Mouse (Mus musculus) forebrain, embryonic 15.5 days (tissue): ENCODE measurements around the gene Msx3. TPM values are rescaled to one million over a fixed set of nuclear protein-coding genes. Genes with fewer than 3 reads are reported as not detected.

Source experiments
- ATAC-seq: fragments of 200-750 bp; cut with Nextera tagmentation; replicated peaks from 2 replicates; pipeline ENCODE4 v1.8.0; 2017; ENCODE audit warnings: mild to moderate bottlenecking, moderate TSS enrichment, moderate library complexity
- H3K27ac ChIP-seq: fragments of 300-500 bp; sonication (generic); replicated peaks from 2 replicates; pipeline ENCODE4 v1.5.1; 2015; ENCODE audit warnings: mild to moderate bottlenecking, inconsistent platforms
- H3K27me3 ChIP-seq: fragments of 300-500 bp; sonication (generic); 2 replicates; pipeline ENCODE4 v1.6.1; 2015; ENCODE audit warnings: inconsistent platforms
- H3K36me3 ChIP-seq: fragments of 300-500 bp; sonication (generic); 2 replicates; pipeline ENCODE4 v1.6.1; 2015; ENCODE audit warnings: mild to moderate bottlenecking, inconsistent platforms
- H3K4me1 ChIP-seq: fragments of 300-500 bp; sonication (generic); 2 replicates; pipeline ENCODE4 v1.6.1; 2015; ENCODE audit warnings: inconsistent platforms
- H3K4me2 ChIP-seq: fragments of 300-500 bp; sonication (generic); replicated peaks from 2 replicates; pipeline ENCODE4 v1.6.1; 2015; ENCODE audit warnings: mild to moderate bottlenecking, inconsistent platforms
- H3K4me3 ChIP-seq: fragments of 300-500 bp; sonication (generic); 2 replicates; pipeline ENCODE4 v1.5.1; 2015; ENCODE audit warnings: mild to moderate bottlenecking, inconsistent platforms
- H3K9ac ChIP-seq: fragments of 300-500 bp; sonication (generic); replicated peaks from 2 replicates; pipeline ENCODE4 v1.6.1; 2015; ENCODE audit warnings: mild to moderate bottlenecking, inconsistent platforms
- H3K9me3 ChIP-seq: fragments of 300-500 bp; sonication (generic); 2 replicates; pipeline ENCODE4 v1.6.1; 2016; ENCODE audit warnings: inconsistent platforms
- WGBS: fragments of 180-500 bp; shearing (Covaris S2); methylation state at CpG from one replicate; pipeline ENCODE4 v1.1.7; 2015; ENCODE audit warnings: mixed read lengths; 5-methylcytosine and 5-hydroxymethylcytosine counted together
- polyA plus RNA-seq: library from polyadenylated mRNA; unstranded; fragments of >200 nt; fragmentation: Nextera tagmentation; extraction: Ambion mirVana; gene quantifications from 2 replicates; pipeline ENCODE4 v1.2.1, GENCODE M21; 2015

Msx3 gene
- polyA plus RNA-seq, 1 experiment from 2014 or later, result 0.73 TPM

DNA sequence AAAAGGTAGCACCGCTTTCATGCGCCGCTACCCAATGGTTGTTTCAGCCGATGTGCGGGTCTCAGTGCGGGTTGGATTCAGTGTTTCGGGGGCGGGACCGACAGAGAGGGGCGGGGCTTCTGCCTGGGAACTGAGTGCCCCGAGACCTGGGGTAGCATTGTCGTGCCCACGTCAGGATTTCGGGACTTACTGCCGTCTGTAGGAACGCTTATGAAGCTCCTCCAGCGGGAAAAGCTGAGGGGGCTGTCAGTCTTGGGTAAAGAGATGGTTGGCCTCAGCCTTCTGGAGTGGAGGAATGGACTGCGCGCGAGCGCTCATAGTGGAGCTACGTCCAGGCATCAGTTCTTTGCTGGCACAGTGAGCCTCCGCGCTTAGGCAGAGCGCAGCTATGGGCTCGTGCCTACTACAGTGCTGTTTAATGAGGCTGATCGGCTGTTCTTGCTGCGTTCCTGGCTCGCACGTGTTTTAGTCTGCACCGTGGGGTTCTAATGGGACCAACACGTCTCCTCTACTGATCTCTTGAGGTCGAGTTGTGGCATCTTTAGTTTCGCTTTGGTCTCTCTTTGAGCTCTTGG is 313 bp upstream of the Msx3 start:
- H3K9ac ChIP-seq, result no peak overlapping the region

GRCm38 (mm10) chr7:140047811-140048311 is 1.0 kb downstream of the Msx3 start:
- no peak overlapping the region for H3K27ac ChIP-seq
- ATAC-seq, result no peak; the same call in 1 of the 2 replicates

More for the DNA sequence above, 313 bp upstream of the Msx3 start:
- H3K4me1 ChIP-seq, result peaks cover 25% of the 10 kb centered on the region
- no peaks in the 10 kb centered on the region for H3K36me3 ChIP-seq
- H3K27me3 ChIP-seq, result peaks cover 89% of the 10 kb centered on the region
- no peaks in the 10 kb centered on the region for H3K9me3 ChIP-seq
- peak; percentile 78 for ATAC-seq
- WGBS, result under 1% methylated on average over 34 of the region's 34 CpGs
- peak overlapping the region; percentile 69 for H3K4me2 ChIP-seq
- no peak overlapping the region for H3K27ac ChIP-seq
- peak overlapping the region; percentile 42 for H3K4me3 ChIP-seq

GRCm38 (mm10) chr7:140045546-140045945 is 3.3 kb downstream of the Msx3 start:
- H3K27me3 ChIP-seq, result peaks cover 66% of the 10 kb centered on the region
- no peak for ATAC-seq
- peaks cover 25% of the 10 kb centered on the region for H3K4me1 ChIP-seq
- H3K27ac ChIP-seq, result no peak overlapping the region
- H3K36me3 ChIP-seq, result peaks cover 5% of the 10 kb centered on the region; the same call in 1 of the 2 replicates
- H3K4me3 ChIP-seq, result no peak overlapping the region
- H3K9ac ChIP-seq, result no peak overlapping the region
- WGBS, result 73% methylated on average over 4 of the region's 4 CpGs
- H3K9me3 ChIP-seq, result no peaks in the 10 kb centered on the region
- H3K4me2 ChIP-seq, result no peak overlapping the region

More at GRCm38 (mm10) chr7:140047811-140048311, 1.0 kb downstream of the Msx3 start:
- H3K9me3 ChIP-seq, result no peaks in the 10 kb centered on the region
- WGBS, result under 1% methylated on average over 33 of the region's 33 CpGs
- no peaks in the 10 kb centered on the region for H3K36me3 ChIP-seq
- peak overlapping the region; percentile 69 for H3K4me2 ChIP-seq
- H3K27me3 ChIP-seq, result peaks cover 87% of the 10 kb centered on the region
- H3K4me1 ChIP-seq, result peaks cover 25% of the 10 kb centered on the region
- peak overlapping the region; percentile 42 for H3K4me3 ChIP-seq
- no peak overlapping the region for H3K9ac ChIP-seq

DNA sequence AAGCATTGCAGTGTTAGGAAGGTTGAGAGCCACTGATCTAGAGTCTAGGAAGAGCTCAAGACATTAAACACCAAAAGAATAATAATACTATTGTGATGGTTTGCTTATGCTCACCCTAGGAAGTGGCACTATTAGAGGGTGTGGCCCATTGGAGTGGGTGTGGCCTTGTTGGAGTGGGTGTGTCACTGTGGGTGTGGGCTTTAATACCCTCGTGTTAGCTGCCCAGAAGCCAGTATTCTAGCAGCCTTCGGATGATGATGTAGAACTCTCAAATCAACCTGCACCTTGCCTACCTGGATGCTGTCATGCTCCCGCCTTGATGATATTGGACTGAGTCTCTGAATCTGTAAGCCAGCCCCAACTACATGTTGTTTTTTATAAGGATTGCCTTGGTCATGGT is 6.2 kb downstream of the Msx3 start:
- H3K9ac ChIP-seq, result no peak overlapping the region
- ATAC-seq, result no peak
- peaks cover 4% of the 10 kb centered on the region for H3K4me1 ChIP-seq
- no peak overlapping the region for H3K4me3 ChIP-seq
- WGBS, result 60% methylated on average over 3 of the region's 3 CpGs
- no peak overlapping the region for H3K4me2 ChIP-seq
- peaks cover 20% of the 10 kb centered on the region for H3K36me3 ChIP-seq
- no peak overlapping the region for H3K27ac ChIP-seq
- peaks cover 38% of the 10 kb centered on the region for H3K27me3 ChIP-seq
- no peaks in the 10 kb centered on the region for H3K9me3 ChIP-seq

DNA sequence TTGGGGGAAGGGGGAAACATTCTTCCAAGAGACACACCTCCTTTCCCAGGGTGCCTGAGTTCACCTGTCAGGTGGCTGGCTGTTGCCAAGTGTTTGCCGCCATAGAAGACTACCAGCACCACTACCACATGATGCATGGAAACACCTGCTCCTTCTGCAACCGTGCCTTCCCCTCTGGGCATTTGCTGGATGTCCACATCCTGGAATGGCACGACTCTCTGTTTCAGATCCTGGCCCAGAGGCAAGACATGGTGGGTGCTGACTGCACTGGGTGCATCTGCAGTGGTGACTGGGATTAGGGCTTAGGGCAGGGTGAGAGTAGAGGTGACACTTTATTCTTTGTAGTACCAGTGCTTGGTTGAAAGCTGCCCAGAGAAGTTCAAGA is 11.7 kb downstream of the Msx3 start:
- 0 out of 2 replicates have a peak overlapping the region, but pooled peaks have one; percentile 81 for H3K27ac ChIP-seq
- H3K4me3 ChIP-seq, result peak overlapping the region; percentile 61
- WGBS, result 45% methylated on average over 3 of the region's 3 CpGs
- peaks cover 38% of the 10 kb centered on the region for H3K36me3 ChIP-seq
- 0 out of 2 replicates have a peak, but pooled peaks have one; percentile 10 for ATAC-seq
- no peaks in the 10 kb centered on the region for H3K27me3 ChIP-seq
- peak overlapping the region; percentile 79 for H3K9ac ChIP-seq
- H3K4me2 ChIP-seq, result peak overlapping the region; percentile 89
- no peaks in the 10 kb centered on the region for H3K9me3 ChIP-seq
- H3K4me1 ChIP-seq, result peaks cover 25% of the 10 kb centered on the region

DNA sequence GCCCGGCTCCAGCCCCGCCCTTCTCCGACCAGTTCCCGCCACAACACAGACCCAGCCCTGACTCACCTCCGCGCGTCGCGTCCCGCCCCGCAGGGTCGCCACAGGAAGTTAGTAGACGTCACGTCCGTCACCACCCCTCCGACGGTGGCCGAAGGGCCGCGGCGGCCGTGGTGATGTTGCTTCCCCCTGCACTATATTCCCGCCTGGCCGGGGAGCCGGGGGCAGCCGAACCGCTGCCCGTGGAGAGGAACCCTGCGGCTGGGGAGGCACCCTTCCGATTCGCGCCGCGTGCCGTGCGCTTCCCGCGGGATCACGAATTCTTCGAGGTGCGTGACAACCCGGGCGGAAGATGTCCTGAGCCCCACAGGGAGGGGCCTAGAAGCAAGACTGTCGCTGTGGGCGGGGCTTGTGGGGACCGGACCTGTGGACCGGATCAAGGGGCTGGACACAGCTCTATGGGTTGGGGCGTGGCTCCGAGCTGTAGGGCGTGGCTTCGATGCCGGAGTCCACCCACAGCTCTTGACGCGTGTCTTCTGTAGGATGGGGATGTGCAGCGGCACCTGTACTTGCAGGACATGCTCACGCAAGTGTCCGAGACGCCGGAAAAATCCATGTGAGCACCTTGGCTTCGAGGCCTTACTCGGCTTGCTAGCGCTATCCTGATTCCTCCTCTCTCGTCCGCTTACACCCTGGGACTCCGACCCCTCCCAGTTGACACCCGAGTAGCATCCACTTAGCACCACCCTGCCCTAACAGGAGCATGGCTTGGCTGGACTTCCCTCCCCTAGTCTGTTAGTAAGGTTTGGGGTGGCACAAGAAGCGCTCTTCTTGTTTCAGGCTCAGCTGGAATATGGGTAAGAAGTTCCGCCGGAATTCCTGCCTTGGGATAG is 12.4 kb downstream of the Msx3 start, which contains the start of the genes Zfp511 and Tubgcp2:
Gene Zfp511 (plus strand): TSS at position 111 of the 890 bp plus-strand sequence.
Gene Tubgcp2 (minus strand): TSS at position 389 of the 890 bp plus-strand sequence.
- peak; percentile 97 for ATAC-seq
- no peaks in the 10 kb centered on the region for H3K27me3 ChIP-seq
- H3K4me3 ChIP-seq, result peak within 1 kb of the TSS; percentile 61
- 2% methylated on average over 69 of the region's 69 CpGs for WGBS
- H3K27ac ChIP-seq, result peak within 1 kb of the TSS; percentile 81
- peaks cover 25% of the 10 kb centered on the region for H3K4me1 ChIP-seq
- H3K9ac ChIP-seq, result peak within 1 kb of the TSS; percentile 79
- peaks cover 42% of the 10 kb centered on the region for H3K36me3 ChIP-seq
- H3K4me2 ChIP-seq, result peak within 1 kb of the TSS; percentile 89
- no peaks in the 10 kb centered on the region for H3K9me3 ChIP-seq

GRCm38 (mm10) chr7:140035456-140035855 is 13.4 kb downstream of the Msx3 start:
- Histone ChIP-seq H3K4me3 (peak overlapping the region; percentile 61), H3K4me2 (peak overlapping the region; percentile 89), H3K4me1 (peaks cover 25% of the 10 kb centered on the region), H3K27ac (no peak overlapping the region; the same call in 1 of the 2 replicates), H3K9me3 (no peaks in the 10 kb centered on the region), H3K36me3 (peaks cover 47% of the 10 kb centered on the region), H3K9ac (peak overlapping the region; percentile 79), H3K27me3 (no peaks in the 10 kb centered on the region)
- 21% methylated on average over 7 of the region's 7 CpGs for WGBS
- ATAC-seq, result no peak

DNA sequence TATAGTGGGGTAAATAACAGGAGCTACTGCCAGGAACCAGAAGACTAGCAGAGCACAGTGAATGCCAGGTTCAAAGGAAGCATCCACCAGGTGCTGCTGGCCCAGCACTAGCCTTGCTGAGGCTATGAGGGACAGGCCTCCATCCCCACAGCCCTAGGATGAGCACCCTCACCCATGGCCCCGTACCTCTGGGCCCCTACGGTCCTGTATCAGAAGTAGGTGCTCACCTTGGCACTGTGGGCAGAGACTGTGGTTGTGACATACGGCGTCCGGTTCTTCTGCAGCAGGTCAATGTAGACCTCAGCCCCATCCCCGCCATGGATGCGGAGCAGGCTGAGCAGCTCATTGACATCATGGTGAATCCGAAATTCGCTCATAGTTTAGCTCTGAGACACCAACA is 15.5 kb downstream of the Msx3 start:
- peaks cover 25% of the 10 kb centered on the region for H3K4me1 ChIP-seq
- no peak for ATAC-seq
- H3K27ac ChIP-seq, result no peak overlapping the region
- no peak overlapping the region for H3K4me3 ChIP-seq
- no peaks in the 10 kb centered on the region for H3K27me3 ChIP-seq
- no peaks in the 10 kb centered on the region for H3K9me3 ChIP-seq
- no peak overlapping the region for H3K4me2 ChIP-seq
- 97% methylated on average over 9 of the region's 9 CpGs for WGBS
- peaks cover 53% of the 10 kb centered on the region for H3K36me3 ChIP-seq
- no peak overlapping the region for H3K9ac ChIP-seq

GRCm38 (mm10) chr7:140032366-140032765 is 16.5 kb downstream of the Msx3 start:
- Histone ChIP-seq H3K4me2 (no peak overlapping the region), H3K9ac (no peak overlapping the region), H3K4me1 (peaks cover 22% of the 10 kb centered on the region), H3K9me3 (no peaks in the 10 kb centered on the region), H3K27me3 (no peaks in the 10 kb centered on the region), H3K4me3 (no peak overlapping the region), H3K27ac (no peak overlapping the region), H3K36me3 (peaks cover 58% of the 10 kb centered on the region)
- ATAC-seq, result no peak
- WGBS, result 94% methylated on average over 10 of the region's 10 CpGs

GRCm38 (mm10) chr7:140031771-140032170 is 17.1 kb downstream of the Msx3 start:
- Histone ChIP-seq H3K27me3 (no peaks in the 10 kb centered on the region), H3K4me2 (no peak overlapping the region), H3K9ac (no peak overlapping the region), H3K9me3 (no peaks in the 10 kb centered on the region), H3K36me3 (peaks cover 58% of the 10 kb centered on the region), H3K27ac (no peak overlapping the region), H3K4me3 (no peak overlapping the region), H3K4me1 (peaks cover 16% of the 10 kb centered on the region)
- ATAC-seq, result no peak
- 96% methylated on average over 12 of the region's 12 CpGs for WGBS

GRCm38 (mm10) chr7:140011336-140011735 is 37.6 kb downstream of the Msx3 start:
- H3K27ac ChIP-seq, result no peak overlapping the region
- H3K27me3 ChIP-seq, result no peaks in the 10 kb centered on the region
- ATAC-seq, result no peak
- WGBS, result 95% methylated on average over 17 of the region's 17 CpGs
- H3K4me2 ChIP-seq, result no peak overlapping the region
- no peak overlapping the region for H3K9ac ChIP-seq
- H3K4me3 ChIP-seq, result no peak overlapping the region
- no peaks in the 10 kb centered on the region for H3K9me3 ChIP-seq
- no peaks in the 10 kb centered on the region for H3K4me1 ChIP-seq
- peaks cover 19% of the 10 kb centered on the region for H3K36me3 ChIP-seq

GRCm38 (mm10) chr7:140007781-140008180 is 41.1 kb downstream of the Msx3 start:
- Histone ChIP-seq H3K27ac (no peak overlapping the region), H3K27me3 (no peaks in the 10 kb centered on the region), H3K9ac (no peak overlapping the region), H3K4me1 (no peaks in the 10 kb centered on the region), H3K9me3 (no peaks in the 10 kb centered on the region), H3K36me3 (peaks cover 34% of the 10 kb centered on the region), H3K4me2 (no peak overlapping the region), H3K4me3 (no peak overlapping the region)
- WGBS, result 94% methylated on average over 9 of the region's 9 CpGs
- no peak for ATAC-seq
